Mouse (Mus musculus): Measurements from ENCODE around the gene Gm42688.
A peak's percentile ranks its signal among the peaks of the same experiment; 100 is the strongest.

Gene Gm42688

GRCm38 (mm10) chr6:83086121-83087035, 15.0 kb upstream of the Gm42688 start, which contains the start of gene Lbx2:
TSS of gene Lbx2 (plus strand) at chr6:83086367.
- no peak for DNase-seq

GRCm38 (mm10) chr6:83087205-83087925, 14.1 kb upstream of the Gm42688 start:
- DNase-seq: no peak

- no peak for DNase-seq
Measured at GRCm38 (mm10) chr6:83087926-83088260, 13.5 kb upstream of the Gm42688 start.

GRCm38 (mm10) chr6:83092416-83093127, 8.8 kb upstream of the Gm42688 start:
- DNase-seq: no peak

- no peak for DNase-seq
Measured at GRCm38 (mm10) chr6:83095968-83096367, 5.4 kb upstream of the Gm42688 start.

- no peak for DNase-seq
Measured at GRCm38 (mm10) chr6:83098411-83098810, 3.0 kb upstream of the Gm42688 start.

GRCm38 (mm10) chr6:83101688-83102556, 505 bp downstream of the Gm42688 start:
- DNase-seq: peak; percentile 57

GRCm38 (mm10) chr6:83103130-83103650, 1.8 kb downstream of the Gm42688 start:
- peak; percentile 37 for DNase-seq

GRCm38 (mm10) chr6:83104158-83104557, 2.7 kb downstream of the Gm42688 start:
- peak; percentile 12 for DNase-seq

- peak; percentile 76 for DNase-seq
Measured at GRCm38 (mm10) chr6:83107566-83108400, 6.4 kb downstream of the Gm42688 start.

GRCm38 (mm10) chr6:83108762-83109668, 7.6 kb downstream of the Gm42688 start, which contains the start of gene Mrpl53:
TSS of gene Mrpl53 (plus strand) at chr6:83109040.
- peak; percentile 86 for DNase-seq

GRCm38 (mm10) chr6:83111510-83112136, 10.2 kb downstream of the Gm42688 start:
- DNase-seq: peak; percentile 17

- DNase-seq: peak; percentile 89
Measured at GRCm38 (mm10) chr6:83115011-83115671, 13.7 kb downstream of the Gm42688 start, which contains the start of gene Mogs. TSS of gene Mogs (plus strand) at chr6:83115496.

GRCm38 (mm10) chr6:83115682-83116372, 14.4 kb downstream of the Gm42688 start:
- peak; percentile 54 for DNase-seq

GRCm38 (mm10) chr6:83116373-83117164, 15.2 kb downstream of the Gm42688 start:
- peak; percentile 51 for DNase-seq

GRCm38 (mm10) chr6:83117165-83117438, 15.7 kb downstream of the Gm42688 start:
- DNase-seq: no peak

- peak; percentile 33 for DNase-seq
Measured at GRCm38 (mm10) chr6:83117616-83118015, 16.2 kb downstream of the Gm42688 start.
